Mouse (Mus musculus): ENCODE results near the gene Asphd1. TPM values are rescaled to one million over a fixed set of nuclear protein-coding genes. Genes with fewer than 3 reads are reported as not detected.
"Not testable (repeated sequence)": the region's sequence is repeated elsewhere in the genome, so short reads cannot be mapped to it uniquely, and the experiment has no call there.

Gene Asphd1
- total RNA-seq, 4 experiments from 2014 or later: 27.2 to 41.0 (median 31.5) TPM

DNA sequence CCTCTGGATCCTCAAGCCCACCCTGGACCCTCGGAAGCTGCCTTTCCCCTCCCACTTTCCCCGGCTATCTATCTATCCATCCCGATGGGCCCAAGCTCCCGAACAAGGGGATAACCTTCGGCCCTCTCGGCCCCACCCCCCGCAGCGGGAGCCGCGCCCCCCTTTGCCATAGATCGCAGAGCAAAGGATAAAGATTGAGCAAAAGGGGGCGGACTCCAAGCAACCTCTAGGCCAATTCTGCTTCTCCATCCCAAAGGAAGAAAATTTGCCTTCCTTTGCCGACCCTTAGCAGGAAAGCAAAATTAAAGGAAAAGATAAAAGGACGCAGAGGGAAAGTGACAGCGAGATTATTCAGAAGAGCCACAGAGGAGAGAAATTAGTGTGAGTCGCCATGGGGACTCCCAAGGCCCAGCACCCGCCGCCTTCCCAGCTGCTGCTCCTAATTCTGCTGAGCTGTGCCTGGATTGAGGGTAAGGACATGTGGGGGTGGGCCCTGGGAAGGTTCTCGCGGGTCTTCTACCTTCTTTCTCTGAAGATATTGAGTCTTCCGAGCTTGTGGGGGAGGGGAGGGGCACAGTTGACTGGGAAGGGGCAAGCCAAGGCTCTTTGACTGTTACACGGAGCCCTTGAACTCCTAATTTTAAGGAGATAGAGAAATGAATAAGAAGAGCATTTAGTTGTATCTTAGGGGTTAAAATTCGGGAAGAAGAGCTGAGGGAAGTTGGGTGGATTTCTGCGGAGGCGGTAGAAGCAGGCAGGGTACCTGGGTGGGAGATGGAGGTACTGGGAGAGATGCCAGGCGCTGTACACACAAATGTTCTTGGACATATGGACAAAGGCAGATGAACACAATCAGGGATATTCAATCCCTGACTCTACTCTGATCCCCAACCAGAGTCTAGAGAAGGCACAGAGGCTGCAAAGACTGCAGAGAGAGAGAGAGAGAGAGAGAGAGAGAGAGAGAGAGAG is 1.5 kb upstream of the Asphd1 start:
- no peak for DNase-seq (ENCODE audit: low spot score in 2 of 2)

DNA sequence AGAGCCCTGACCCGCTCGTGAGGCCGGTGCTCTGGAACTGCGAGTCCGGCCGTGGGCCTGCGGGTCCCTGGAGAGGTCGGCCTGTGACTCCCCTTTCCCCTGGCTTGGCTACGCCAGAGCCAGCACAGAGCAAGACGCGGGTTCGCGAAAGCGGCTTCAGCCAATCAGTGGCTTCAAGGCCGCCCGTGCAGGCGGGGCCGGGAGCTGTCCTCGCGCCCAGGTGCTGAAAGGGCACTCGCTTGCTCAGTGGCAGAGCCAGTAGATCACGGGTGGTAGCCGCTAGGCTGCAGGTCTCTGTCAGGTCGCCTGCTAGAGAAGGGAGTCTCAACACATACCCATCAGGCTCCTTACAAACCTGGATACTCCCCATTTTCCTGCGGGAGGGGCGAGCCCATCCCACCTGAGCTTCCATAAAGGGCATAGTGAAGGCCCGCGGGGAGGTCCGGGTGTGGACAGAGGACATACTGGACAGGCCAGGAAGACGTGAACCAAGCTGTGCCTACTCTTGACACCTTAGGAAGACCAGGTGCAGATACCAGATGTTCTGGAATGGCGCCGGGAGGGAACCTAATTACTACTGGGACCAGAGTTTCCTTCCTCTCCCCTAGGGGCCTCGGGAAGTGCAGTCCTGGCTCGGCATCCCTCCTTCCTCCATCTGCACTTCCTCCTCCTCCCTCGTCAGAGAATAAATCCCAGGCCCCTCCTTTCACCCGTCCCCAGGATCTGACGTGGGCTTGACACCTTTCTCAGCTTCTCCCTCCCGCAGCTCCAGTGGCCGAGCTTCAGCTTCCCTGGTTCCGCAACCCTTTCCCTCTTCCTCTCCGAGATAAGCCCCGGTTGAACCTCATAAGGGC is 638 bp upstream of the Asphd1 start, which contains the start of gene Sez6l2:
TSS of gene Sez6l2 (plus strand) at position 771 of the 854 bp plus-strand sequence.
- DNase-seq (ENCODE audit: low spot score in 2 of 2): peak; percentile 77 to 83

DNA sequence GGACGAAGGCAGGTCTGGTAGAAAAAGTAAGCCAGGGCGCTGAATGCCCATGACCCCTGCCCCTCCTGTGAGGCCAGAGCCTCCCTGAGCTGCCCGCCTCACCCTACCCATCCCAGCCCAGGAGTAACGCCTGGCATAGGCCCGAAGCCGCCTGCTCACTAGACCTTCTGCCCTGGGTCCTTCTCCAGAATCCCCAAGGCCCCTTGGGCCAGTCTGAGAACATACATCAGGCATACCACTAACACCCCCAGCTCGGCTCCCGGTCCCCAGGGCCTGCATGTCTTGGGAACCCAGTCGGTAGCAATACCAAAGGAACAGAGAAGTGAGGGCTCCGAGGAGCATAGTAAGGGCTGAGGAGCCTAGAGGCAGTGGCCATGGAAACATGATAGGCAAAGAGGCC is 756 bp downstream of the Asphd1 start:
- DNase-seq (ENCODE audit: low spot score in 2 of 2): no peak

DNA sequence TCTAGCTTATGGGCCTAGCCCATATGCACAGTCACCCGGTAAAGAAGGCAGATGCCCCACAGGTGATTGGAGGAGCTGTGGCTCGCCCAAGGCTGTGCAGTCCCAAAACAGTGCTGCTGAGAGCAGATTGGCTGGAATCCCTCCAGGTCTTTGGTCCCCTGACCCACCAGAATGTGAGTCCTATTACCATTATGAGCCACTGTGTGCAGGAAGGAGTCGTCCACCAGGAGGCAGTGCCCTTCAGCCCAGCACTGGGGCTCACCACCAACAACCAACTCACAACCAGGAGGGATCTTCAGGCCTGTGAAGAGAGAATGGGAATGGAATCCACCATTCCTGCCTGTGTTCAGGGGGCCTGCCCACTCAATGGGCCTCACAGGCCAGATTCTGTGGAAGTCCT is 2.9 kb downstream of the Asphd1 start:
- no peak for DNase-seq (ENCODE audit: low spot score in 2 of 2)

DNA sequence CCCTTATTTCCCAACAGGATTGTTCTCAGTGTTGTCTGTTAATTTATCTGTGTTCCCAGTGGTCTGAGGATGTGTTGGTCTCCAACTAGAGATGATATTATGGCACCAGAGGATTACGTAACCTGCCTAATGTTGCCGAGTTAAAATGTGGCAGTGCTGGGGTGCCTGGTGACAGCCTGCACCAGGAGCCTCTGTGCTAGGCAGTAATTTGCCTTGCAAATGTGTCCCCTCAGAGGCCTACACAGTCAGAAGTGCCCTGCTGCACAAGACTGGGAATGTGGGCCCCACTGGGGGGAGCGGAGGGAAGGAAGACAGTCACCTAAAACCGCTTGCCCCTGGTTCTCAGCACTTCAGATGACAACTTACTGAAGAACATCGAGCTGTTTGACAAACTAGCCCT is 7.6 kb downstream of the Asphd1 start:
- peak; percentile 54 to 57 for DNase-seq (ENCODE audit: low spot score in 2 of 2)

DNA sequence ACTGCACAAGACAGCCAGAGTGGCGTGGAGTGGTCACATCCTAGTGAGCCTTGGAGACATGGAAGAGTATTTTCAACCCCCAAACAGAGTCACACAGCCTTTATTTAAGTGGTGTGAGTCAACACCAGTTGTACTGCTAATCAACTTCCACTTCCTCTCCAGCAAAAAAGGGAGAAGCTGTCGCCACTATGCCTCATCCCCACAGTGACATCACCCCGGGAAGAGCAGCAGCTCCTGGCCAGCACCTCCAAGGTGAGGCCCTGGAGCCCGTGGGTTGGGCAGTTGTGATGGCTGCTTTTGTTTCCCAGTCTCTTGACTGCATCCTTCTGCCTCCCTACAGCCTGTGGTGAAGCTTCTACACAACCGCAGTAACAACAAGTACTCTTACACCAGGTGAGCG is 8.2 kb downstream of the Asphd1 start:
- no peak for DNase-seq (ENCODE audit: low spot score in 2 of 2)

DNA sequence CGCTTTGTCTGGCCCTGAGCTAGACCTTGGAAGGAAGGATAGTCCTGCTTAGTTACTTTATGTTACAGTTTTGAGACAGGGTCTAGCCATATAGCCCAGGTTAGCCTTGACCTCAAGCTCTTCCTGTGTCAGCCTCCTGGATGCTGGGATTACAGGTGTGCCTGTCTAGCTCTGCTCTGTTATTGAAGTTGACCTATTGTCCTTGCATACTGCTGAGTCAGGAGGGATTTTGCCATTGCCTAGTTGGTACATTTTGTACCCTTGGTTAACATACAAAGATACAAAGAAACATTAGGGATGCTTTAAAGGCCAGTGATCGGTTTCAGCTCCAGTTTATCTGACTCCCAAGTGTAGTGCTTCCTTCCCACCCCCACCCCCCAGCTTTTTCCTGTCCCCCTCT is 16.7 kb downstream of the Asphd1 start:
- no peak for DNase-seq (ENCODE audit: low spot score in 2 of 2)

DNA sequence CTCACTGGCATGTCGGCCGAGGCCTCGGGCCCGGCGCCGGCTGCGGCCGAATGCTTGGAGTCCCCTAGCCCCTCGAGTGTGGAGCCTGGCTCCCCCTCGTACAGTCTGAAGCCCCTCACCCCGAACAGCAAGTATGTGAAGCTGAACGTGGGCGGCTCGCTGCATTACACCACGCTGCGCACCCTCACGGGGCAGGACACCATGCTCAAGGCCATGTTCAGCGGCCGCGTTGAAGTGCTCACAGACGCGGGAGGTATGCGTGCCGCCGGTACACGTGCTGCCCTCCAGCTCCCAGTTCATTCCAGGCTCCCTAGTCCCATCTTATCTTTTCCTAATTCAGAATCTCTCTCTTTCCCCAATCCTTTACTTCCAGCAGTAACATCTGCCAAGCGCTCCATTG is 20.3 kb downstream of the Asphd1 start:
- no peak for DNase-seq (ENCODE audit: low spot score in 2 of 2)

DNA sequence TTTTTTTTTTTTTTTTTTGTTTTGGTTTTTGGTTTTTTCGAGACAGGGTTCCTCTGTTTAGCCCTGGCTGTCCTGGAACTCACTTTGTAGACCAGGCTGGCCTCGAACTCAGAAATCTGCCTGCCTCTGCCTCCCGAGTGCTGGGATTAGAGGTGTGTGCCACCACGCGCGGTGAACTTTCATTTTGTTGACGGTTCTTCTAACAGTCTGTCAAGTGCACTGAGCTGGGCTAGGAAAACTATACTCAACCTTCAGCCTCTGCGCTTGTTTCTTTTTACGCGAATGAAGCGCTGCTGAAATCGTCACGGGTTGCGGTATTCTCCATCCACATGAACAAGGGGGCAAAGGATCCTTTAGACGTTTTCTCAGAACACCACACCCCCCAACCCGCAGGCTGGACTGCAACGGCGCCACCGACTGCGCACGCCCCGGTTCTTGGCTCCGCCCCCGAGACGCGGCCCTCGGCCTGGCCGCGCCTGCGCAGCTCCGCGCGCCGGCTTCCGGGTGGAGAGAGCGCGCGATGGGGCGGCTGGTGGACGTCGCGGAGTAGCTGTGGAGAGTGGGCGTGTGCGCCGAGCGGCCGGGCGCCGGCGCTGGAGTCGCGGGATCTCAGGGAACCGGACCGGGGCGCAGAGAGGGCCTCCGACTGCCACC is 20.9 kb downstream of the Asphd1 start, which contains the start of gene Kctd13:
TSS of gene Kctd13 (plus strand) at position 496 of the 654 bp plus-strand sequence.
- DNase-seq (ENCODE audit: low spot score in 2 of 2): peak; percentile 83 to 90

DNA sequence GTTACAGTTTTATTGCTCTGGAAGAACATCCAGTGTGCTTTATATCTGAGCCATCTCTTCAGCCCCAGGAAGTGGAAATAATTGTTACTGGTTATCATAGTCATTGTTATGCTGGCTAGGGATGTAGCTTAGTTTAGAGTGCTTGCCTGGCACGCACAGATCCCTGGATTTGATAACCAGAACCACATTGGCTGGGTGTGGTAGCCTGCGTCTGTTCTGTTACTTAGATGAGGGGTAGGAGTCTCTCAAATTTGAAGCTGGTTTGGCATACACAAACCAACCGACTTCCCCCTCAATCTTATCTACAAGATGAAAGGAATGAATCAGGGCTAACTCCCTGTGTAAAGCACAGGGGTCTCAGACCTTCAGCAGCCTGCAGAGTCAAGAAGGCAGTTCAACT is 23.1 kb downstream of the Asphd1 start:
- DNase-seq (ENCODE audit: low spot score in 2 of 2): no peak

DNA sequence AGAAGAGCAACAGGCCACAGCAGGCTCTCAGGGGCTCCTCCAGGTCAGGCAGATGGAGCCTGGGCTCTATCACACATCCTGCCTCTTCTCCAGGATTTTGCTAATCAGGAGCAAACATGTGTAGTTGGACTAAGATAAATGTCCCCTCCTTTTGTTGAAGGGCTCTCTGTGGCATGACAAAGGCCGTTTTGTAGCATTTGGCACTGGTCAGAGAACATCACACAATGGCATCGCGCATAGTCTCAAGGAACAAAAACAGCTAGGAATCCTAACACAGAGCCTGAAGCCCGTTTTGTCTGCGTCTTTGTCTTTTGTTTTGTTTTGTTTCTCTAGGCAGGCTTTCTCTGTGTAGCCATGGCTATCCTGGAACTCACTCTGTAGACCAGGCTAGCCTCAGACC is 25.4 kb downstream of the Asphd1 start:
- no peak for DNase-seq (ENCODE audit: low spot score in 2 of 2)

DNA sequence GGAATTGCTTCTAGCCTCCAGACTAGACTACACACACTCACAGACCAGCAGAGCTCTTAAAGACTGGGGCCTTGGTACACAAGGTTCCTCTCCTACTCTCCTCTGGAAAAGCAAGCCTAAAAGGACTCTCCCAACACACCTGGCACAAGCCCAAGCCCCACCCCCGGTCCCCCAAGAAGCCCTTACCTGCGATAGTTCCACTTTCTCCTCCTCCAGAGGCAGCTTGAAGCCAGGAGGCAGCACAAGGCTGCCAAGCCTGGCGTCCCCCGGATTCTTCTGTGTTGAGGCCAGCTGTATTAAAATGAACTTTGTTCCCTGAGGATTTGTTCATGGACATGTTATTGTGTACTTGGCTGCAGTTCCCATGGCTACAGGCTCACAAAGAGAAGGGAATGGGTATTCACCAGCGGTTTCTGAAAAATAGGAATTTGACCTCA is 26.7 kb downstream of the Asphd1 start, which contains the start of gene Tmem219:
TSS of gene Tmem219 (minus strand) at position 294 of the 437 bp plus-strand sequence.
- DNase-seq (ENCODE audit: low spot score in 2 of 2): no peak

DNA sequence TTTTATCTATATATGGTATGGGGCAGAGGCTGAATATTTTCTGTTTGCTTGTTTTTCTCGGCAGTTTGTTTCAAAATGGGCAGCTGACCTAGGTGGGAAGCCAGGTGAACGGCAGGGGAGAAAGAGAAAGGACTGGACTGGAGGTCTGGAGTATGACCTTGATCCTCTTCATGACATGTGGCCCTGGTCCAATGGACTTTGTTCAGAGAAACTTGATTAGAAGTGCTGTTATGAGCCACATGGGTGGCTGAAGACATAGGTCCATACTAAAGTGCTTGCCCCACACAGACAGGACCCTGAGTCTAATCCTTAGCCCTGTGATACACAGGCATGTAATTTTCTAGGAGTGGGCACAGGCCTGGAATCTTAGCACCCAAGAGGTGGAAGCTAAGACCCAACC is 27.8 kb downstream of the Asphd1 start:
- no peak for DNase-seq (ENCODE audit: low spot score in 2 of 2)

DNA sequence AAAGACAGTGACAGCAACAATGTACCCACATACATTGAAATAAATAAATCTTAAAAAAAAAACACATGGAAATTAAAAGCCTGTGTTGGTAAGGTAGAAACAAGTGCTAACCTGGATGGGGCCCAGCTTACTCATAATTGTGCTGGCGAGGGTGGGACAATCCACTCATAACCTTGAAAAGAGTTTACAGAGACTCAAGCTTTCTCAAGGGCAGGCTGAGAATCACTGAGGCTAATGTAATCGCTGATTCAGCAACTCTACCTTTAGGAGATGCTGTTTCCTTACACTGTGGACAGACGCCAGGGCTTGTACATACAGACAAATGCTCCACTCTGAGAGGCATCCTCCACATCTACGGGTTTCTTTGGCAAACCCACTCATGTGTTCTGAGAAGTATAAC is 29.4 kb downstream of the Asphd1 start:
- DNase-seq (ENCODE audit: low spot score in 2 of 2): no peak

DNA sequence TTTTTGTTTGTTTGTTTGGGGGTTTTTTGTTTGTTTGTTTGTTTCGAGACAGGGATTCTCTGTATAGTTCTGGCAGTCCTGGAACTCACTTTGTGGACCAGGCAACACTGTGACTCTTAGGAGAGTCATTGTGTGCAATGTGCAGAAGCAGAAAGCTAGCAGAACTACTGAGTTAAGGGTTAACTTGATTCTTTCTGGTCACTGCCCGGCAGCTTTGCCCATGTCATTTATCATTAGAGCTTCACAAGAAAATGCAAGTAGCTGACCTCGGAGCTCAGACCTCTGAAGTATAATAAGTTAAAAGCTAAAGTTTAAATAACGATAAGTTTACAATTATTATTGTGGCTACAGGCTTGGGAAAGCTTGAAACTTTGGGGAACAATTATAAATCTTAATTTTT is 31.0 kb downstream of the Asphd1 start:
- not testable (repeated sequence) for DNase-seq (ENCODE audit: low spot score in 2 of 2)

DNA sequence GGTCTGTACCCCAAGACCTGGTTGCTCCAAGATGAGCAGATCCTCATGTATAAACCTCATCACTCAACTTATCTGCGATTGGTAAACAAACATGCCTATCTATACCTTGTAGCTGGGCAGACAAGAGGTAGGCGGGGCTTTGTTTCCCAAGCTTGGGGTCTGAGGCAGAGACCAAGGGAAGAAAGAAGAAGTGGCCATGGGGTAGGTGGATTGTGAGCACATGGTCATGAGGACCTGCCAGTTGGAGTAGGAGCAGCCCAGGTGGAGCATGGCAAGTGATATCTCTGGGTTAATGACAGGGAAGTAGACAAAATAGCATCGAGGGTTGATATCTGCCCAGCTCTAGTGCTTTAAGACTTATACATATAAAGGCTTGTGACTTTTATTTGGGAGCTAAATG is 34.5 kb downstream of the Asphd1 start:
- DNase-seq (ENCODE audit: low spot score in 2 of 2): no peak

DNA sequence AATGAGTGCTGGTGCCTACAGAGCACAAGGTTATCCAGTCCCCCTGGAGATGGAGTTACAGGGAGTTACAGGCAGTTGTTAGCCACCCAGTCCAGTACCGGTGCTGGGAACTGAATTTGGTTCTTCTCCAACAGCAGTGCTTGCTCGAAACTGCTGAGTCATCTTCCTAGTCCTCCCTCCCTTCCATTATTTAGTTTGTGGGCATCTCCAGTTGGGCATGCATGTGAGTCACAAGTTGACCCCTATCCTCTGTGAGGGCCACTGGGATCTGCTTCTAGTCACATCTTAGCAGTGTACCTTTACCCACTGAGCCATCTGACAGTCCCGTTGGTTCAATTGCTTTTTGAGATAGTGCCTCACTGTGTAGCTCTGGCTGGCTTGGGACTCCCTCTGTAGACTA is 43.8 kb downstream of the Asphd1 start:
- DNase-seq (ENCODE audit: low spot score in 2 of 2): no peak

DNA sequence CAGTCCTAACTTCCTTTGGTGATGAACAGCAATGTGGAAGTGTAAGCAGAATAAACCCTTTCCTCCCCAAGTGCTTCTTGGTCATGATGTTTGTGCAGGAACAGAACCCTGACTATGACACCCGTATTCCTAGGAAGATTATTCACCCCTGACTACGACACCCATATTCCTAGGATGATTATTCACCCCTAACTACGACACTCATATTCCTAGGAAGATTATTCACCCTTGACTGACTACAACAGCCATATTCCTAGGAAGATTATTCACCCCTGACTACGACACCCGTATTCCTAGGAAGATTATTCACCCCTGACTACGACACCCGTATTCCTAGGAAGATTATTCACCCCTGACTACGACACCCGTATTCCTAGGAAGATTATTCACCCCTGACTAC is 49.6 kb downstream of the Asphd1 start:
- not testable (repeated sequence) for DNase-seq (ENCODE audit: low spot score in 2 of 2)

DNA sequence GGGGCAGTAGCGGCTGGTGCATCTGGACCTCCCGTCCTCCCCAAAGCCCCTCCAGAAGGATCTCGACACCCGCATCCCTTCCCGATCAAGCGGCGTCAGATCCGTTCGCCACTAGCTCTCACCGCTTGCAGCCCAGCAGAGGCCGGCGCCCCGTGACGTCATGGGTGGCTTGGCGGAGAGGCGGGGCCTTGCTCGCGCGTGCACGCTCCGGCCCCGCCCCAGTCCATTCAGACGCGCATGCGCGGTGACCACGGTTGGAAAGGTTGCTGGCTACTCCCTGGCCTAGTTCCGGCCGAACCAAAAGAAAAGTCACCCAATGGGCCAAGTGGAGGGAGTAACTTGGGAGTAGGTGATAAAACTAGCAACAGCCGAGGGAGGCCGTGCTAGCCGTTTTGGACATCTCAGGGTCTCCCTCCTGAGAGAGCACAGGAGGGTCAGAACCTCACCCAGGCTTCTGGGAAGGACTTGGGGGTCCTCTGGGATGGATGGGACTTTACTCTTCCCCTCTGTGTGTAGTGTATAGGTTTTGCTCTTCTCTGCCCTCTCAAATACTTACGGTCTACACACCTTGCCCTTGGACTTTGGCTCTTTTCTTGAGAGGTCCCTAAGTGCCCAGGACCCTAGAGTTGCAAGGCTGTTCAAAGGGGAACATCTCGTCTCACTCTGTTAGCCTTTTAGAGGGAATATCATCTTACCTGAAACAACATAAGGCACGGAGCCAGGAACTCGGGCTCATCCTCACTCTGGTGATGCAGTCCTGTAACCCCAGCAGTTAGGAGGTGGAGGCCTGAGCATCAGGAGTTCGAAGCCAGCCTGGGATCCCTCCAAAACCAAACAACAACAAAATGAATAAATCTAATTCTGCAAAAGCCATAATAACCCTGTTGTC is 51.0 kb downstream of the Asphd1 start:
- peak; percentile 89 to 94 for DNase-seq (ENCODE audit: low spot score in 2 of 2)

DNA sequence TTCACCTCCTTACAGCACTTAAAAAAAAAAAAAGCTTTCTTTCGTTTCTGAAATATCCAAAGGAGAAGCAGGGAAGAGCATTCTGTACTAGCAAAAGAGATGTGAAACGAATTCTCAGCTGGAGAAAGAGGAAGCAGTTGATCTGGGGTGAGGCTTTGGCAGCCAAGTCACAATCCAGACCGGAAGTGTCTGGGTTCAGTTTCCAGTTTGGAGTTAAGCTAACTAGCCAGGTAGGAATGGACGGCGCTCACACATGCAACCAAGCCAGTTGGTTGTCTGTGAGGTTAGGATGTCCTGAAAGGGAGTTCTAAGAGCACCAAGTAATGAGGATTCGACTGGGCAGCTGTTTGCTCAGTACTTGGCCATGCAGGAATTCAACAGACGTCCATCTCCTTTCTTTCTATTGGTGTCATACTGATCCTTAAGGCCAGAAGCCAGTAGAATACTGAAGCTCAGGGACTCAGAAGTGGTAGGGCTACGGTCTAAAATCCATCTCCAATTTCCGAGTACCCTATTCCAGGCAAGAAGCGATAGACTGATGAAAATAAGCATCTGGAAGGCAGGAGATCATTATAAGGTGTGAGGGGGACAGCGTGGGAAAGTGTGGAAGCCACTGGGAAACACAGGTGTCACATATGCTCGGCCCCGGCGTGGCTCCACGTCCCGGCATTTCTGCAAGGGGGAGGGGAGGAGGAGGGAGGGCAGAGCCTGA is 51.8 kb downstream of the Asphd1 start:
- no peak for DNase-seq (ENCODE audit: low spot score in 2 of 2)

All from layer of hippocampus, adult 8-10 months (tissue).